Mouse (Mus musculus): ENCODE data around the gene Hacd4. TPM values are rescaled to one million over a fixed set of nuclear protein-coding genes. Genes with fewer than 3 reads are reported as not detected.

Hacd4 gene
- total and polyA plus RNA-seq, 2 experiments from 2014 or later: 5.9 to 6.6 TPM

DNA sequence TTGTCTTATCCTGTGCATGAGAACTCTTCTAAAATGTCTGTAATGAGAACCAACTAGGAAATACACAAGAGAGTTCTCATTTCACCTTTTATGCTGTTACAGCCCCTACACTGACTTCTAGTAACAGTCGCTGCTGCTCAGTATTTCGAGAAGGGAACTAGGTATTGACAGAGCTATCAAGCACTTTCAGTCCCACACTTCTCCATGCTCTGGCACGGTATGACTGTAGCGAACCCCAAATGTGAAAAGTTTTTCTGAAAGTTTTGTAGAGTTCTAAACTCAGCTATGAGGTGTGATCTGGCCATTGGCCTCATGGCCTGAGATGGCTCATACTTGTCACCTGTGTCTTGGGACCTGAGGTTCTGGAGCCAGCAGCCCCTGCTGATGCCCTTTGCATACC lies 29.4 kb downstream of the Hacd4 start:
- no peaks in the 10 kb centered on the region for H3K36me3 ChIP-seq (replicated peaks; ENCODE audit: control insufficient read depth, insufficient read depth, low read length)
- no peak overlapping the region for H3K4me2 ChIP-seq (ENCODE audit: low read depth, low read length)
- H3K9ac ChIP-seq (replicated peaks; ENCODE audit: low read depth, low read length): no peak overlapping the region
- no peaks in the 10 kb centered on the region for H3K27me3 ChIP-seq (ENCODE audit: control insufficient read depth, insufficient read depth, low read length)
- H3K9me3 ChIP-seq (replicated peaks; ENCODE audit: control insufficient read depth, low read length): no peaks in the 10 kb centered on the region
- TF ChIP-seq EP300 (IDR thresholded peaks at IDR 0.05; ENCODE audit: low read depth) (no peak), CTCF (IDR thresholded peaks at IDR 0.05; ENCODE audit: low read depth) (no peak)
- WGBS: 89% methylated on average over 4 of the region's 4 CpGs
- DNase-seq (ENCODE audit: low spot score): no peak
- ATAC-seq (ENCODE audit: insufficient read depth, low read depth): no peak
- no peaks in the 10 kb centered on the region for H3K4me1 ChIP-seq (ENCODE audit: control insufficient read depth, insufficient read depth)
- H3K4me3 ChIP-seq (ENCODE audit: low read depth, low read length): no peak overlapping the region
- H3K27ac ChIP-seq (ENCODE audit: low read depth): no peak overlapping the region

DNA sequence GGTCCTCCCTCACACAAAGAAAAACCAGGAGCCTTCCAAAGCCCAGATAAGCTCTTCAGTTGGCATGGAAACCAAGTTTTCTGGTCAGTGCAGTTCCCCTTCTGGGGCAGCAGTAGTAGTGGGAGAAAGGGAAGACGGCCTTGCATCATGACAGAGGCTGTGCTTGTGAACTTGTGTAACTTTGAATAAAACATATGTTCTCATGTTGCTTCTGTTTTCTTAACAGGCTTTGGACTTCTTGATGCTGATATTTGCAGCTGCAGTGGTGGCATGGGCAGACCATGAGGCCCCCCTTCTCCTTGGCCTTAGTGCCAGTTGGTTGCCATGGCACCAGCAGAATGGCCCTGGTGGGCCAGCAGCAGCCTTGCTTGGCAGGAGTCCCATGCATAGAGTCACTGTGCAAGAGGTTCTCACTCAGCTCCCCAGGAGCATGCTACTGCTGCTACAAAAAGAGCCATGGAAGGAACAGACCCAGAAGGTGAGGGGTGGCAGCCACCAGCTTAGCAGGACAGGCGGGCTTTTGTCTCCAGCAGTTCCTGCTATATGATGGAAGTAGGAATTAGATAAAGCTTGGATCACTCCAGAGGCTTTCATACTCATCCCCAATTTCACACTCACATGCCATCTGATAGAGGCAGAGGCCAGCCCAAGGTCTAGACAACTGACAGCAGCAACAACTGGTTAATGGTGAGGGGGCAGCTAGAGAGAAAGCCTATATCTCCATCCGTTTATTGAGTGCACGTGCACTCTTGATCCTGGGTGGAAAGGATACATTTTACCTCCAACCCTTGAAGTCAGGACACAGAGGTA lies 31.6 kb downstream of the Hacd4 start:
- no peak overlapping the region for H3K4me3 ChIP-seq (ENCODE audit: low read depth, low read length)
- no peak overlapping the region for H3K27ac ChIP-seq (ENCODE audit: low read depth)
- WGBS: 81% methylated on average over 4 of the region's 4 CpGs
- DNase-seq (ENCODE audit: low spot score) (no peak), ATAC-seq (ENCODE audit: insufficient read depth, low read depth) (no peak)
- TF ChIP-seq EP300 (IDR thresholded peaks at IDR 0.05; ENCODE audit: low read depth): no peak
- TF ChIP-seq CTCF (IDR thresholded peaks at IDR 0.05; ENCODE audit: low read depth): no peak
- no peaks in the 10 kb centered on the region for H3K4me1 ChIP-seq (ENCODE audit: control insufficient read depth, insufficient read depth)
- H3K9me3 ChIP-seq (replicated peaks; ENCODE audit: control insufficient read depth, low read length): no peaks in the 10 kb centered on the region
- H3K36me3 ChIP-seq (replicated peaks; ENCODE audit: control insufficient read depth, insufficient read depth, low read length): 0 out of 2 replicates have a peak, but pooled peaks cover 4% of the 10 kb centered on the region
- H3K4me2 ChIP-seq (ENCODE audit: low read depth, low read length): no peak overlapping the region
- no peak overlapping the region for H3K9ac ChIP-seq (replicated peaks; ENCODE audit: low read depth, low read length)
- no peaks in the 10 kb centered on the region for H3K27me3 ChIP-seq (ENCODE audit: control insufficient read depth, insufficient read depth, low read length)

DNA sequence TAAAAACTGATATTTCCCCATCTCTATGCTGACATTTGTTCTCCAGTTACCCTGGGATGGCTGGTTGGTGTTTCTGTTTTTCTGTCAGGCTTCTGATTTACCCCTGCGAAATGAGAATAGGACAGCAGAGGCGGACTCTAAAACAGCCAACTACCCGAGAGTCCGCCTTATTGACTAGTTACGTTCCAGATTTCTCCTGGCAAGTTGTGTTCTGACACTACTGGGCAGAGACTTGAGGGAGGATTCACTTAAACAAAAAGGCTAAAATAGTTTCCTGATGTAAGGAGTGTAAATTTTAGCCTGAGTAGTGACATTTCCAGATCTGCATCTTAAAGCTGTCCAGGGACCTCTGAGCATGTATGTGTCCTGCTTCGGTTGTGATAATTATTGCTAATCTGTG lies 35.8 kb downstream of the Hacd4 start:
- ATAC-seq (ENCODE audit: insufficient read depth, low read depth) (no peak), DNase-seq (ENCODE audit: low spot score) (no peak)
- H3K4me2 ChIP-seq (ENCODE audit: low read depth, low read length): no peak overlapping the region
- no peak overlapping the region for H3K4me3 ChIP-seq (ENCODE audit: low read depth, low read length)
- H3K27me3 ChIP-seq (ENCODE audit: control insufficient read depth, insufficient read depth, low read length): no peaks in the 10 kb centered on the region
- TF ChIP-seq CTCF (IDR thresholded peaks at IDR 0.05; ENCODE audit: low read depth) (no peak), EP300 (IDR thresholded peaks at IDR 0.05; ENCODE audit: low read depth) (no peak)
- H3K9me3 ChIP-seq (replicated peaks; ENCODE audit: control insufficient read depth, low read length): no peaks in the 10 kb centered on the region
- 89% methylated on average over 6 of the region's 6 CpGs for WGBS
- no peak overlapping the region for H3K9ac ChIP-seq (replicated peaks; ENCODE audit: low read depth, low read length)
- H3K27ac ChIP-seq (ENCODE audit: low read depth): no peak overlapping the region
- H3K36me3 ChIP-seq (replicated peaks; ENCODE audit: control insufficient read depth, insufficient read depth, low read length): 0 out of 2 replicates have a peak, but pooled peaks cover 4% of the 10 kb centered on the region
- no peaks in the 10 kb centered on the region for H3K4me1 ChIP-seq (ENCODE audit: control insufficient read depth, insufficient read depth)

DNA sequence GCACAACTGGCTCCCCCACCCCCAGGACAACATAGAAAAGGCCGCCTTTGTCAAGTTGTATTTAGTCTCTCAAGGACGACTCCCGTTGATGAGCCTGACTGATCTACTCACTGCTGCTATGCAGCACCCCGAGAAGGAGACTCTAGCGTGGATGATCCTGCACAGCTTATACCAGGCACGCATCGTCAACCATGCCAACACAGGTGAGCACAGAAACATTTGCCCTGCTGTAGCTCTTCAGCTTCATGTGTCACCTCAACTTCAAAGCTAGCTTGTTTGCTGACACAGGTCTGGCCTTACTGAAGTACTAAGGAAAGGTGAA lies 37.8 kb downstream of the Hacd4 start:
- Histone ChIP-seq H3K27ac (ENCODE audit: low read depth) (no peak overlapping the region), H3K4me2 (ENCODE audit: low read depth, low read length) (no peak overlapping the region), H3K9ac (replicated peaks; ENCODE audit: low read depth, low read length) (no peak overlapping the region), H3K4me3 (ENCODE audit: low read depth, low read length) (no peak overlapping the region), H3K36me3 (replicated peaks; ENCODE audit: control insufficient read depth, insufficient read depth, low read length) (0 out of 2 replicates have a peak, but pooled peaks cover 4% of the 10 kb centered on the region), H3K9me3 (replicated peaks; ENCODE audit: control insufficient read depth, low read length) (no peaks in the 10 kb centered on the region), H3K4me1 (ENCODE audit: control insufficient read depth, insufficient read depth) (no peaks in the 10 kb centered on the region), H3K27me3 (ENCODE audit: control insufficient read depth, insufficient read depth, low read length) (no peaks in the 10 kb centered on the region)
- WGBS: 87% methylated on average over 7 of the region's 7 CpGs
- ATAC-seq (ENCODE audit: insufficient read depth, low read depth) (no peak), DNase-seq (ENCODE audit: low spot score) (no peak)
- TF ChIP-seq CTCF (IDR thresholded peaks at IDR 0.05; ENCODE audit: low read depth) (no peak), EP300 (IDR thresholded peaks at IDR 0.05; ENCODE audit: low read depth) (no peak)

DNA sequence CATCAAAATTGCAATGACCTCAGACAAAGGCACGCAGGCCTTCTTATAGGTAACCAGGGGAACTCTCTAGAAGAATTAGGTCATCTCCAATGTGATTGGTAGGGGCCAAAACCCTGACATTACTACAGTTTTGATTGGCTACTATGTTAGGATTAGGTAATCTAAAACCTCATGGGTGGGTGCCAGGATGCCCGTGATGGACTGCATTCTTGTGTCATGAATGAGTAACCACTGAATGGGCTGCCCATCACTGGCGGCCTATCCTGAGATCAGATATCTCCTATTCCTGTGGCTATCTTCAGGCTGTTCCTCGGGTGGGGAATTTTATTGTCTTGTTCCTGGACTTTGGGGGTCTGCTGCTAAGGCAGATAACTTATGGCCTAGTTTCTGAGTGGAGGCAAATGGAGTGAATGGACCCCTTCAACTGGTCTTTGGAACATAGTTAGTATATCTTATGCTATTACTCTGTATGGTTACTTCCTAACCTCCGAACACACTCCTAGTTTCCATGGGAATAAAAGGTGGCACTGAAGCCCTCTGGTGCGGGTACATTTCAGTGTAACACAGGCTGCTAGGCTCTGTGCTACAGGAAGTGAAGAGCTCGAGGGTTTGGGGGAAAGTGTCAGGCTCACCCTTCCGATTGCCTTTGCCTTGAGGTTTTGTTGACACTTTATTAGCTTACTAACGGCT lies 38.3 kb downstream of the Hacd4 start:
- Histone ChIP-seq H3K9ac (replicated peaks; ENCODE audit: low read depth, low read length) (no peak overlapping the region), H3K27ac (ENCODE audit: low read depth) (no peak overlapping the region), H3K9me3 (replicated peaks; ENCODE audit: control insufficient read depth, low read length) (no peaks in the 10 kb centered on the region), H3K36me3 (replicated peaks; ENCODE audit: control insufficient read depth, insufficient read depth, low read length) (0 out of 2 replicates have a peak, but pooled peaks cover 4% of the 10 kb centered on the region), H3K27me3 (ENCODE audit: control insufficient read depth, insufficient read depth, low read length) (no peaks in the 10 kb centered on the region), H3K4me3 (ENCODE audit: low read depth, low read length) (no peak overlapping the region), H3K4me1 (ENCODE audit: control insufficient read depth, insufficient read depth) (no peaks in the 10 kb centered on the region), H3K4me2 (ENCODE audit: low read depth, low read length) (no peak overlapping the region)
- 70% methylated on average over 9 of the region's 9 CpGs for WGBS
- ATAC-seq (ENCODE audit: insufficient read depth, low read depth) (no peak), DNase-seq (ENCODE audit: low spot score) (no peak)
- TF ChIP-seq EP300 (IDR thresholded peaks at IDR 0.05; ENCODE audit: low read depth) (no peak), CTCF (IDR thresholded peaks at IDR 0.05; ENCODE audit: low read depth) (no peak)

Measured in heart, postnatal 0 days (tissue).